Mouse (Mus musculus) G1E (cell line): ENCODE data around the gene Psmd8.

Experiments
- CTCF ChIP-seq: IDR thresholded peaks from 2 replicates; pipeline ENCODE4 v1.5.1; 2012; ENCODE audit warnings: low read depth, low read length, inconsistent platforms, mixed read lengths
- GATA1 ChIP-seq: IDR thresholded peaks from 2 replicates; pipeline ENCODE4 v1.6.1; 2012; ENCODE audit warnings: borderline replicate concordance, low read length, inconsistent platforms, mixed read lengths
- GATA2 ChIP-seq: IDR thresholded peaks from 2 replicates; pipeline ENCODE4 v1.6.1; 2012; ENCODE audit warnings: low read depth, low read length, inconsistent platforms, borderline replicate concordance
- POLR2AphosphoS5 ChIP-seq: IDR thresholded peaks from 2 replicates; pipeline ENCODE4 v1.6.1; 2012; ENCODE audit warnings: low read depth, low read length, inconsistent platforms; ENCODE audit not compliant: insufficient replicate concordance
- TAL1 ChIP-seq: conservative IDR thresholded peaks from 2 replicates; pipeline ENCODE4 v1.6.1; 2012; ENCODE audit warnings: low read depth, low read length, inconsistent platforms, mixed read lengths

DNA sequence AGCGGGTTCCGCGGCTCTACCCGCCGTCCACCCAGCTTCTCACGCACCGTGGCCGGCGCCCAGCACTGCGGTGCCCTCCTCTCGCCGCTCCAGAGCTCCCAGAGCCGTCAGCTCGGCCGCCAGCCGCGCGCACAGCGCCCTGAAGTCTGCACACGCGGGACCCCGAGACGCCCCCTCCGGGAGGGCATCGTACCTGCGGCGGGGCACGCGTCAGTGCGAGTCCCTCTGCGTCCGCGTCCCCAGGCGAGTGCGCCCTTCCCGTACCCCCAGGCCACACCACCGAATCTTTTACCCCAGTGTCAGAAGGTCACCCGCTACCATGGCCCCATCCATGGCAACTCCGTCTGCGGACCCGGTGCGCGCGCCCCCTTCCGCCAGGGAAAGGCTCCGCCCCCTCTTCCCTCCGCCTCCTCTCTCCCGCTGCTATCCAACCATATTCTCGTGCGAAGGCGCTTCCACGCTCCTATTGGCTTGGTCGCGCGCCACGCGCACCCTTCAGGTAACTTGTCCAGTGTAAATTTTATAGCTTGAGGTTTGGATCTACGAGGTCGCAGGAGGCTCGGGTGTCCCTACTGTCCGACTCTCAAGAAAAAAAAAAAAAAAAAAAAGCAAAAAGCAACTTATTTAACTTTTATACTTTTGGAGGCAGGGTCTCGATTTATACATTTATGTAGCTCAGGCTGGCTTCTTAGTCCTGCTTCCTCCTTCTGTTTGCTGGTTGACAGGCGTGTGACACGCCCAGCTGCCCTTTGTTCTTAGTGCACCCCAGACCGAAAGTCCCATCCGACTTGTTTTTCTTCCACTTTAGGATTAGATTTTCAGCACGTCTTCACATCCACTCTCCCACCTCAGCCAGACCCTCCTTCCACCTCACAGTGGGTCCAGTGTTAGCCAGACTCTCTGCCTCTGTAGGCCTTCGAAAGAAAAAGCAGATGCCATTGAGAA, 24.4 kb downstream of the Psmd8 start, which contains the start of gene Fam98c:
- no peak for TF ChIP-seq TAL1
- TF ChIP-seq POLR2AphosphoS5, result no peak
- TF ChIP-seq CTCF, result no peak
- TF ChIP-seq GATA1, result no peak
- no peak for TF ChIP-seq GATA2
